In genomic region chr14:11555061-11555501, GRCm38 (mm10) we compare ENCODE assay signal across 8 mouse cellular contexts. TPM values are rescaled to one million over a fixed set of nuclear protein-coding genes. Genes with fewer than 3 reads are reported as not detected.
DNase-seq lines count a peak whose midpoint lies in the region; ATAC-seq lines count a peak whose summit lies in the region.

No protein-coding gene starts in this region.

- H3K36me3 ChIP-seq in kidney, embryonic 16.5 days (ENCODE audit: insufficient read depth, low read length), result no peaks in the 10 kb centered on the region
- no peaks in the 10 kb centered on the region for H3K36me3 ChIP-seq in forebrain, embryonic 14.5 days (ENCODE audit: control insufficient read depth, insufficient read depth, low read length)
- no peaks in the 10 kb centered on the region for H3K36me3 ChIP-seq in intestine, embryonic 15.5 days
- no peaks in the 10 kb centered on the region for H3K36me3 ChIP-seq in lung, embryonic 16.5 days (ENCODE audit: control insufficient read depth, insufficient read depth, low read length)
- H3K36me3 ChIP-seq in stomach, embryonic 14.5 days (ENCODE audit: control insufficient read depth, insufficient read depth, low read length), result no peaks in the 10 kb centered on the region

- peak overlapping the region; percentile 97 for H3K9ac ChIP-seq in kidney, embryonic 16.5 days (replicated peaks; ENCODE audit: low read length)
- peak overlapping the region; percentile 89 for H3K9ac ChIP-seq in forebrain, embryonic 14.5 days (ENCODE audit: low read length)
- H3K9ac ChIP-seq in intestine, embryonic 15.5 days, result peak overlapping the region; percentile 93
- H3K9ac ChIP-seq in lung, embryonic 16.5 days (ENCODE audit: low read length), result peak overlapping the region; percentile 94
- H3K9ac ChIP-seq in stomach, embryonic 14.5 days (replicated peaks; ENCODE audit: low read depth, low read length), result peak overlapping the region; percentile 85

- DNase-seq in kidney, adult 9 months, result no peak
- peak; percentile 46 for DNase-seq in forebrain, embryonic 14.5 days (ENCODE audit: low spot score)
- no peak for DNase-seq in frontal cortex, postnatal 25 days (ENCODE audit: low spot score in 2 of 2)

- 1% methylated on average over 15 of the region's 17 CpGs for WGBS in kidney, embryonic 16.5 days
- WGBS in forebrain, embryonic 14.5 days, result under 1% methylated on average over 17 of the region's 17 CpGs
- WGBS in intestine, embryonic 15.5 days, result 0% methylated on average over 17 of the region's 17 CpGs
- 0% methylated on average over 17 of the region's 17 CpGs for whole genome bisulfite sequencing in lung, embryonic 16.5 days
- WGBS in stomach, embryonic 14.5 days, result under 1% methylated on average over 17 of the region's 17 CpGs

- H3K4me3 ChIP-seq in kidney, embryonic 16.5 days (ENCODE audit: low read length), result peak overlapping the region; percentile 87
- H3K4me3 ChIP-seq in brown adipose tissue, adult 24 weeks (ENCODE audit: insufficient read depth, low read depth, low read length), result peak overlapping the region; percentile 92
- peak overlapping the region; percentile 79 for H3K4me3 ChIP-seq in forebrain, embryonic 14.5 days (ENCODE audit: low read depth, low read length)
- peak overlapping the region; percentile 83 for H3K4me3 ChIP-seq in intestine, embryonic 15.5 days (replicated peaks)
- H3K4me3 ChIP-seq in lung, embryonic 16.5 days (ENCODE audit: low read length), result peak overlapping the region; percentile 73
- peak overlapping the region; percentile 84 for H3K4me3 ChIP-seq in stomach, embryonic 14.5 days (ENCODE audit: low read depth, low read length)

- peak overlapping the region; percentile 99 for H3K27ac ChIP-seq in kidney, embryonic 16.5 days (ENCODE audit: low read length)
- peak overlapping the region; percentile 89 for H3K27ac ChIP-seq in brown adipose tissue, adult 24 weeks (replicated peaks; ENCODE audit: low read depth, low read length)
- H3K27ac ChIP-seq in forebrain, embryonic 14.5 days (ENCODE audit: low read depth, low read length), result peak overlapping the region; percentile 97
- peak overlapping the region; percentile 99 for H3K27ac ChIP-seq in intestine, embryonic 15.5 days
- H3K27ac ChIP-seq in lung, embryonic 16.5 days (ENCODE audit: low read length), result peak overlapping the region; percentile 100
- peak overlapping the region; percentile 98; the same call in 1 of the 2 replicates for H3K27ac ChIP-seq in stomach, embryonic 14.5 days (ENCODE audit: low read length)

- H3K4me1 ChIP-seq in kidney, embryonic 16.5 days (ENCODE audit: insufficient read depth, low read length), result peaks cover 37% of the 10 kb centered on the region
- H3K4me1 ChIP-seq in brown adipose tissue, adult 24 weeks (ENCODE audit: control insufficient read depth, insufficient read depth, insufficient read length, low read length), result peaks cover 12% of the 10 kb centered on the region
- peaks cover 11% of the 10 kb centered on the region; the same call in 1 of the 2 replicates for H3K4me1 ChIP-seq in forebrain, embryonic 14.5 days (ENCODE audit: control insufficient read depth, insufficient read depth, low read length)
- peaks cover 18% of the 10 kb centered on the region for H3K4me1 ChIP-seq in intestine, embryonic 15.5 days (replicated peaks)
- H3K4me1 ChIP-seq in lung, embryonic 16.5 days (replicated peaks; ENCODE audit: control insufficient read depth, insufficient read depth, low read length), result peaks cover 15% of the 10 kb centered on the region
- H3K4me1 ChIP-seq in stomach, embryonic 14.5 days (ENCODE audit: control insufficient read depth, insufficient read depth, low read length), result peaks cover 17% of the 10 kb centered on the region

- no peaks in the 10 kb centered on the region for H3K27me3 ChIP-seq in kidney, embryonic 16.5 days (ENCODE audit: insufficient read depth, low read length)
- H3K27me3 ChIP-seq in forebrain, embryonic 14.5 days (replicated peaks; ENCODE audit: control insufficient read depth, insufficient read depth, low read length), result no peaks in the 10 kb centered on the region
- no peaks in the 10 kb centered on the region for H3K27me3 ChIP-seq in intestine, embryonic 15.5 days (replicated peaks)
- H3K27me3 ChIP-seq in lung, embryonic 16.5 days (ENCODE audit: control insufficient read depth, insufficient read depth, low read depth, low read length), result no peaks in the 10 kb centered on the region
- H3K27me3 ChIP-seq in stomach, embryonic 14.5 days (ENCODE audit: control insufficient read depth, insufficient read depth, low read length), result no peaks in the 10 kb centered on the region

- H3K4me2 ChIP-seq in kidney, embryonic 16.5 days (replicated peaks; ENCODE audit: low read depth, low read length), result peak overlapping the region; percentile 94
- H3K4me2 ChIP-seq in forebrain, embryonic 14.5 days (ENCODE audit: low read length), result peak overlapping the region; percentile 96
- peak overlapping the region; percentile 96 for H3K4me2 ChIP-seq in intestine, embryonic 15.5 days (replicated peaks)
- H3K4me2 ChIP-seq in lung, embryonic 16.5 days (ENCODE audit: low read depth, low read length), result peak overlapping the region; percentile 96
- H3K4me2 ChIP-seq in stomach, embryonic 14.5 days (replicated peaks; ENCODE audit: low read depth, low read length), result peak overlapping the region; percentile 98

- no peaks in the 10 kb centered on the region for H3K9me3 ChIP-seq in kidney, embryonic 16.5 days (ENCODE audit: low read length)
- no peaks in the 10 kb centered on the region for H3K9me3 ChIP-seq in forebrain, embryonic 14.5 days (replicated peaks; ENCODE audit: control insufficient read depth, low read length)
- H3K9me3 ChIP-seq in intestine, embryonic 15.5 days, result no peaks in the 10 kb centered on the region
- no peaks in the 10 kb centered on the region for H3K9me3 ChIP-seq in lung, embryonic 16.5 days (ENCODE audit: control insufficient read depth, low read length)
- H3K9me3 ChIP-seq in stomach, embryonic 14.5 days (ENCODE audit: control insufficient read depth, low read depth, low read length), result no peaks in the 10 kb centered on the region

- no peak for ATAC-seq in kidney, embryonic 16.5 days (ENCODE audit: low FRiP score, low TSS enrichment)
- ATAC-seq in forebrain, embryonic 14.5 days, result no peak
- ATAC-seq in intestine, embryonic 15.5 days, result no peak
- ATAC-seq in lung, embryonic 16.5 days (ENCODE audit: low read depth), result no peak
- no peak for ATAC-seq in stomach, embryonic 14.5 days (ENCODE audit: insufficient number of reproducible peaks, insufficient read depth, low FRiP score, low read depth)

RNA-seq across cellular contexts. Expression of gene Ptprg, which starts 1.7 kb away (rescaled TPM):
- polyA plus RNA-seq in kidney, embryonic 16.5 days (2015; fragmentation: Nextera tagmentation; extraction: Ambion mirVana), result 38.7 and 42.2 TPM in 2 replicates
- polyA plus RNA-seq in brown adipose tissue, adult 24 weeks (2012; ENCODE audit: insufficient read depth, insufficient read length, missing spikeins), result 23.0 and 31.6 TPM in 2 replicates
- 27.1 and 33.0 TPM in 2 replicates for polyA plus RNA-seq in forebrain, embryonic 14.5 days (2014; fragmentation: Nextera tagmentation; extraction: Ambion mirVana)
- polyA plus RNA-seq in intestine, embryonic 15.5 days (2015; fragmentation: Nextera tagmentation; extraction: Ambion mirVana), result 18.0 and 18.7 TPM in 2 replicates
- 25.2 and 26.5 TPM in 2 replicates for polyA plus RNA-seq in lung, embryonic 16.5 days (2015; fragmentation: Nextera tagmentation; extraction: Ambion mirVana)
- polyA plus RNA-seq in stomach, embryonic 14.5 days (2014; fragmentation: Nextera tagmentation; extraction: Ambion mirVana), result 29.2 and 31.3 TPM in 2 replicates
